Mouse (Mus musculus) right cerebral cortex, postnatal 14 days (tissue): Measurements from ENCODE around the gene H2afy.
A peak's percentile ranks its signal among the peaks of the same experiment; 100 is the strongest.

ENCODE experiments used
- DNase-seq: peaks from one replicate; pipeline ENCODE4 v3.0.0; 2022

Gene H2afy

DNA sequence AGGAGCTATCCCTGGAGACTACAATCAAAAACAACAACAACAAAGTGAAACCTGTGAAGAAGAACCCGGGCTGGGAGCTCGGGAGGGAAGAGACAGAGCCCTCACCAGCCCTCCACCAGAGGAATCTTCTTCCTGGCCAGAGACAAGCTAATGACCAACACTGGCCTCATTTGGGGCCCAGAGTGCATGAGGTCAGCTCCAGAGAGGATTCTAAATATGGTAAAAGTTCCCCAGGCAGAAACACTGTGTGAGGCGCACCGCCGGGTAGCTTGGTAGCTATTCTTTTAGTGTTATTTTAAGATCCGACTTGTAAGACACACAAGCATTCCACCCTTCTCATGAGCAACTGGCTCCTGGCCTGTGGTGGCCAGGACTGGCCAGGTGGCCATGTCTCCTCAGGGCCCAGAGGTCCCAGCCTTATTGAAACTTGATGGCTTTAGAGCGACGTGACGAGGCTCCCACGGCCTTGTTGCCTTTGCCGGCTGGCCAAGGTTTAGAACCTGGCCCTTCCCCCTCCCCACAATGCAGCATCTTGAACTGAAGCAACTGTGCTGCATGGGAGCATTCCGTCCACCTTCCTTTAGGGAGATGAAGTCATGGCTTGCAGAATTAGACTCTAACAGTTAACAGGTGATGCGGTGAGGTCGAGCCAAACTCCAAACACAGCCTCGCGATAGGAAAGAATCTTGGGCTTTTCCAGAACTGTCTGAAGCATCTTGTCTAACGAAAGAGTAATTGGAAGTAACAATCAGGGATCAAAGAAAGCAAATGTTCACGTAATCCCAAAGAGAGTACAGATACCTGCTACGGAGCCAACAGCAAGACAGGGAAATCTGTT, 25.2 kb downstream of the H2afy start:
- no peak for DNase-seq

DNA sequence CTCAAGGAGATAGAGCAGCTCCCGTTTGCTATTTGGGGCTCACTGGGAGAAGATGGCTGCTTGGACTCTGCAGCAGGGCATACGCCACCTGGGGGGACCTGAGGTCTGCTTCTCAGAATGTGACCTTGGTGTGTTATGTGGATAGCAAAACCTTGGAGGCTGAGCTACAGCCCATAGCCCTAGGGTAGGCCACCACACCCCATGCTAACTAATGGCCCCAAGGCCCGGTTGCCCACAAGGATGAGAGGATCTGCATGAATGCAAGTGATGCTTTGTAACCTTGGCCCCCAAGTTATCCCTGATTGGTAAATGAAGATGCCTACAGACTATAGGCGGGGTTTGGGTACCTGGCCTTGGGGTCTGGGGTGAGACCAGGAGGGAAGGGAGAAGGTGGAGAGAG, 26.5 kb downstream of the H2afy start:
- no peak for DNase-seq

DNA sequence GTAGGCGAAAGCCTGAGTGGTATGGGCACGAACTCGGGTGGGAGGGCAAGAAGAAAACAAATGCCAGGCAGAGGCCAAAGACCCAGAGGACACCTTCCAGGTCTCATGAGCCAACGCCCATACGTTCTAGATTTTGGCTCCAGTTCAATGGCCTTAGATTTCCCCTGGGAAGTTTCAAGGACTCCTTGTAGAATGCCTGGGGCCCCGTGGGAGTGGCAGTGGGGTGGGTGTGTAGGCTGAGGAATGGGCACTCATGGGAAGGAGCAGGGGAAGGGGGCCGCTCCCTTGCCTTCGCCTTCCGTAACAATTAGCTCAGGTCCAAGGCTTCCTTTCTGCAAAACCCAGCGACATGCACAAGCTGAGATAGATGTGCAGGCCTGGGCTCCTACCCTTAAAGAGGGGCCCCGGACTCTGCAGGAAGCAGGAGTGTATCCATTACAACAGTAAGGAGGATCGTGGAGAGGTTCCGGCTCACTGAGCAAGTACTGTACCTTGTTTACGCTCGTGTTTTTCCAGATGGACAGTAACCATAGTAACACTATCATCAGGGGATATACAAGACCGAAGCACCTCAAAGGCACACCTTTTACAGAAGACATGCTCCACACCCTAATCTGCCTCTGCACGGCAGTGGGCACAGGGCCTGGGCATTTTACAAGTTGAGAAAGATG, 27.2 kb downstream of the H2afy start:
- no peak for DNase-seq

DNA sequence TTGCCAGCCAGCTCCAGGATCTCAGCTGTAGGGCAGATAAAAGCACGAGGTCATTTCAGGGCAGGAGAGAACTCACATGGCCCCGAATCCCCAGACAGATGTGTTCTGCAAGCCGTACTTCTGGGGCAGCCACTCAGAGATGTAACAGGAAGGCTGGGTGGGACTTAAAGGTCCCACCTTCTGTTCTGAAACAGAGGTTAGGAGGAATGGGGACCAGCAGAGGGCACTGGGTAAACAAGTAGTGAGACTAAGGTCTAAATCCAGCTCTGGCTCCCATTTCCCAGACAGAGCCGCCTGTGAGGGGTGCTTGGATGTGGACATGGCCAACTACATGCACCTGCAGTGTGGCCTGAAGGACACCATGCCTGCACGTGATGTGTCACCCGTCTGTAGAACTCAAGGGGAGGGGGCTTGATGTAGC, 31.2 kb downstream of the H2afy start:
- DNase-seq = no peak

DNA sequence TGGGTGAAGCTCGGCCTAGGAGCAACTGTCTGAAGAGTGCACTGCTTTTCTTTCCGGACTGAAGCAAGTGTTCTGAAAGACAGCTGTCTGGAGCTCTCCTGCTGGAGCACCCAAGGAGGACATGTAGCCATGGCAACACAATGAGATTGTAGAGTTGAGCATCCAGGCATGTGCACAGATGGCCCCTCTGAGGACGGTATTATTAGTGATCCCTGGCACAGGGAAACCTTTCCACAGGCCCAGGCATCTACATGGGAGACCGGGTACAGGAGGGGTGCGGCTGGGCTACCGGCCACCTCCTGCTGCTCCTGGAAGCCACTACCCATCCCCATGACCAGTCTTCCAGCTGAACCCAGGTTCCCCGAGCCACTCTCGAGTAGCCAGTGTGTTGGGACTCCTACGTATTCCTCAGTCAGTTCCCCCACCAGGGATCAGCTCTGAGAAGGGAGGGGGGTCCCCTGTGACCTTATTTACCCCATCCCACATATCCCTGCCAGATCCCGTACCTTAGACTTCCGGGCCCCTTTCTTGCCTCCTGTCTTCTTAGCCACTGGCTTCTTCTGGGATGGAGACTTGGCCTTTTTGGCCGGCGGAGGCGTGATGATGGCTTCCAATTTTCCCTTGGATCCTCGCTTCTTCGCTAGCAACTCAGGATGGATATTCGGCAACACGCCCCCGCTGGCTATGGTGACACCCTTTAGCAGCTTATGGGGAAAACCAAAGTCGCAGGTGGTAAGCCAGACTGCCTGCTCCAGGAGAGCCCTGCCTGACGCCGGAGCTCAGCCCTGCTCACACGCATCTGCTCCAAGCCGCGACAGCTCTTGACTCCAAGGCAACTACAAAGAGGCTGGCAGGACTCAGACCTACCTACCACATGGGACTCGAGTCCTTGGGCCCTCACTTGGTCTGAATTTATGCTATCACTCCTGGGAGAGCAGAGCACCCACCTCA, 32.1 kb downstream of the H2afy start:
- peak; percentile 40 for DNase-seq

DNA sequence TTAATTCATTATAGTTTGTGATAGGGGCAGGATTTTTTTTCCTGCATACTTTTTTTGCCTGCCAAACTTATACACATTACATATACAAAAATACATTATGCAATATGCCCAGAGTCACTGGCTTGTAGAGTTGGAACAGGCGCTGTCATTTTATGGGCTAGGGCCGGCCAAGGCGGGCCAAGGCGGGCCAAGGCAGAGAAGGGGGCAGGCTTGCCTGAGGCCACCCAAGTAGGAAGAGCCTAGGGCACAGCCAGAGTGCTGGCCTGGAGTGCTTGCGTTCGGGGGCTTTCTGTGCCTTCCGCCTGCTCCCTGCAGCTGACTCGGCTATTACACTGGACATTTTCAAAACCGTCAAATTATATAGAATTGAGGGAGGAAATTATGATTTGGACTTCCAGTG, 34.0 kb downstream of the H2afy start:
- no peak for DNase-seq

DNA sequence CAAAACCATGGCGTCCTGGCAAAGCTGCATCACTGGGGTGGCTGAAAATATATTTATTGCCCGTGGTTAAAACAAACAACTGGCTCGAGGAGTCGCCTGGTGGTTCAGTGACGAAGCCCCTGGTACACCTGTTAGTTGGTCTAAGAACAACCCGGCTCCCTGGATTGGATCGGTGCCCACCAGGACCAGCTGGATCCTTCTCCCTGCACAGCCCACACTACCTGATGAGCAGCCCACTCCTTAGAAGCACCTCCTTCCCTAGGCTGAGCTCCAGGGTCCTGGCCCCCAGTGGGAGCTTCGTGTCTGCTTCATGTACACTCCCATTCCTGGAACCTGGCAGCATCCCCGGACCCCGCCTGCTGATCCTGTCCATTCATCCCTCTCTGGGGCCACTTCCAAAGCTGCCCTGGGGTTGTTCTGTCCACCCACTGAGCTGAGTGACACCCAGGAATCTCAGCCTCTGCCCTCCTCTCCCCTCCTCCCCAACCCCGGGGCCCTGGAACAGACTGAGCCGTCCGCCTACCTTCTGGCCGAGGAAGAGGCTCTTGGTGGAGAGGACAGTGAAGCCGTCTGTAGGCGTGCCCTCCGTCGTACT, 40.5 kb downstream of the H2afy start:
- no peak for DNase-seq

DNA sequence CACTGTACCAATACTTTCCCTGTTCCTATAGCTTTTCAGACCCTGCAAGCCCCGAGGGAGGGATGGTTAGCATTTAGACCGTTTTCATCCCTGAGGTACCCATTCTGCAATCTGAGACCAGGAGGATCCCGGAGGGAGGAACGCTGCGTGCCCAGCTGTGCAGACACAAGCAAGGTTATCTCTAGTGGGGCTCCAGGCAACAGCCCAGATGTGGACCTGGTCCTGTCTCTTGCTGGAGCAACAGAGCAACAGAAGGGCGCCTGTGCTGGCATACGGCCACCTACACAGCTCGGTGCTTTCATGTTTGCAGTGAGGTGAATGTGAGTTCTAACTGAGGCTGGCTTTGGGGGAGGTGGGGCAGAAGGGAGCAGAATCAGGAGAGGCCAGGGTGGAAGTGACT, 41.6 kb downstream of the H2afy start:
- no peak for DNase-seq

DNA sequence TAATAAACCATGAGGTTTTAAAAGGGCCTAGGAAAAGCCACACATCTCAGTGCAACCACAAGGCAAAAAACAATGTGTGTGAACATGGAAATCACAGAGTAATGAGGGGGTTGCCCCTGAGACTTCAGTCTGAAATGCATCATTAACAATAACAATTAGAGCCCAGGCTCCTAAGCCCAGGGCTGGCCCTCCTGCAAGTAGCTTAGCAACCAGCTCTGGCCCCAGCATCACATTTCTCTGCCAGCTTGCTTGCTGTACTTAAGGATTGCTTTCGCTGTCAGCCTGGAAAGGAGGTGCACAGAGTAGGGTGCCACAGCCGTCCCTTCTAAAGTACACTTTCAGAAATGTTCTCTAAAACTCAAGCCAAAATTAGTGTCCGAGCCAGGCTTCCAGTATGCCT, 42.5 kb downstream of the H2afy start:
- DNase-seq = no peak

DNA sequence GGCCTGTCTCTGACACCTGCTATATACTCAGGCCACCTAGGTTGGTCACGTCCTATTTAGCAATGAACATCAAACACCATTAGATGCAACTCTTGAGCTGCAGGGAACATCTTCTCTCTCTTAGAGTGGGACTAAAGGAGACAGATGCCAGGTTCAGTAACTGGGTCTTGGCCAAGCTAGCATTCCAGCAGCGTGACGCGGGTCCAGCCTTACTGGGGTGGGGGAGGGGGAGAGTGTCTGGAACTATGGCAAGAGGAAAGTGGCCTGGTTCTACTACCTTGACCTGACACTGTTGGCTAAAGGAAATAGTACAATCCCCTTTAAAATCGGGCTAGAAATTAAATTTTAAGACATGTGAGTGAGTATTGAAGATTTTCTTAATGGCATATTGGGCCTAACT, 43.6 kb downstream of the H2afy start:
- no peak for DNase-seq

DNA sequence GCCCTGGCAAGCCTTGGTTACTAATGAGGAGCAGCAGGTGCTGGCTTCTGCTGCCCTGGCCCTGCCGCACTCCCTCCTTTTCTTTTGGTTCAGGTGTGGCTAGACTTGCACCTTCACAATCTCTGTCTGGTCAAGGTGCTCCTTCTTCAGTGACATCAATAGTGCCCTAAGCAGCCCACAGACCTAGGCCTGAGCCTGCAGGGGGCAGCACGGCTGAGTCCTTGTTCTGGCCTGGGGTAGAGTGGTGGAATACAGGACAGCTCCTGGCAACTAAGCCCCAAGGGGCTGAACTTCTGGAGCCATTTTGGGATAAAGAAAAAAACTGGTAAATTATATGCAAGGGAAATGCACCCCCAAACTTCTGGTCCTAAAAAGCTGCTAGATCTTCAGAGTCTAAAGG, 45.6 kb downstream of the H2afy start:
- DNase-seq = no peak

DNA sequence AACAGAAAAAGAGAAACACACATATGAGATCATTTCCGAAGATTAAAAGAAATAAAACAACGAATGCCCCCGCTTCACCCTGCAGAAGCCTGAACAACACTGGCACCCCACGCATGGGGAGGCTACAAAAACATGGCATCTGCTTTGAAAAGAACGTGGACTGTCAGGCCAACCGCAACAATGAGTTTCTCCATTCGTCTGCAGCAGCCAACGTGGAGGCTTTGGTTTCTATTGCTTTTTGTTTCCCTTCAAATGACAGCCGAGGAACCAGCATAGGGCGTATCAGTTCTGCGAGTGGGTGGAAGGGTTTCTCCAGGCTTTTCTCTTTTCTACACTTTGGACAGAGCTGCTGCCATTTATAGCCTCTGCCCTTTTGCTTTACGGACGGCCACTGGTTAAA, 47.6 kb downstream of the H2afy start:
- DNase-seq = no peak

DNA sequence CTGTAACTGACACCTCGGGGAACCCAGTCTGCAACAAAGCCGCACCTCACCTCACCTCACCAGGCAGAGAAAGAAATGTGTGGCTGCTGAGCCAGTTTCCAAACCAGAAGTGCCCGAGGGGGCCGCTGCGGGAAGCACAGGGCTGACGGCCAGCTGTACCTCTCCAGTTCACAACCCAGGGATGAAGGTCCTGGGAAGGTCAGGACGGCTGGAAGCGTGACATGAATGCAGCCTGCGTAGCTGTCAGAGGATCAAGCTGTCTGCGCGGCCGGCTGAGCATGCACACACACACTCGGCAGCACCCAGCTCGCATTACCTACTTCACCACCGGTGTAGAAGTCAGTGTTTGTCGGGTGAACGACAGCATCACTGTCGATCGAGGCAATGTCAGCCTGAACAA, 48.2 kb downstream of the H2afy start:
- no peak for DNase-seq

DNA sequence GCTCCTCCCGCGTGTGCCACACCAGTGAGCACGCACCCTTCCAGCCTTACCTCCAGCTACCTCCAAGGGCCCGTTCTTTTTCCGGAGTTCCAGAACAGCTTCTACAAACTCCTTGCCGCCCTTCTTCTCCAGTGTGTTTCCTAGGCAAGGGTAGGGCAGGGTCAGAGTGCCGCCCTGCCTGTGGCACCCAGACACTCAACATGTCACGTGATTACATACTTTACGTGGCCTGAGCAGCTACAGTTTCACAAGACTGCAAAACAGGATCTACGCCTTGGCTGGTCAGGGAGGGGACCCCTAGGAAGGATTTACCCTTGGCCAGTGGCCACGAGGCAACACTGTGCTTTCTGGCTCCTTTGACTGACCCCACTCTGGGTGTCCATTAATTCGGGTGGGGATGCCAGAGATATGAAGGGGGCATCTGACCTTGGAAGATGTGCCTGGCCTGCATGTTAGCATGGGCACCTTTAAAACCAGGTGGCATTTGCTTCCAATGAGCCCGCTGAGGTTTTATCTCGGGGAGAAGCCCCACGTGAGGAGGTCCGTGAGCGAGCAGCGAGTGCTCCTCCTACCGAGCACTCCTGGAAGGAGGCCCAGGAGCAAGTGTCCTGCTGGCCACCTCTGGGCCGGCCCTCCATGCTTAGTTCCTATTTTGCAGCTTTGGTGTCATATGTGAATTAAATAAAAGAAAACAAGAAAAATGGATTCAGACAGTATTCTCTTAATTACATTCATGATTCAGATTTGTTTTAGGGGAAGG, 51.8 kb downstream of the H2afy start:
- no peak for DNase-seq

DNA sequence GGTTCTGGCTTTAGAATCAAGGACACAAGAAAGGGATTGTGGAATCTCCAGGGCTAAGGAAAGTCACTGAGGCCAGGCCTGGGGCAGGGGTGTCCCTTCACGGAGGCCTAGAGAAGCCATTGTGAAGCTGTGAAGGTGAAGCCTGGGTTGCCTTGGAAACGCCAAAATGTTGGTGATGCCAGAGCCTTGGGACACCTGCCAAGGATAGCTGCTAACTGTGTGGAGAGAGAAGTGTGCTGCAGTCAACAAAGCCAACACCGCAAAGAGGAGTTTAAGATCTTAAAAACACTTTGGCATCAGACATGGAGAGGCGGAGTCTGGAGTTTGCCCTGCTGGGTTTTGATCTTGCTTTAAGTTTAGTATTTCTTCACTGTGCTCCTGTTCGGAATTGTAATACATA, 54.5 kb downstream of the H2afy start:
- no peak for DNase-seq

DNA sequence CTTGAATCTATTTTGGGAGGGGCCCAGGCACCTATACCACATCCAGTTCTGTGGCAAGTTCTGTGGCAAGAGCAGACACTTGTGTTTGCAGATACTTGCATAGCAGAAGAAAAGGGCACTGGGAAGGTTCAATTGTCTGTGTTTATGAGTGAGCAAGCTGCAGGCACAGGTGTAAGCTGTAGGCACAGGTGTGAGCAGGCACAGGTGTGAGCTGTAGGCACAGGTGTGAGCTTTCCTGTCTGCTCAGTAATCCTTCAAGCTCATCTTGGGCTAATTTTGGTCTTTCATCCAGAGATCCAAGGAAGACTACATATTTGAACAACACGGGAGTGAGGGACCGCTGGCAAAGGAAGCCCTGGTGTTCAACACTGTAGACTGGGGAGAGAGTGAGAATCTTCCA, 56.5 kb downstream of the H2afy start:
- no peak for DNase-seq

DNA sequence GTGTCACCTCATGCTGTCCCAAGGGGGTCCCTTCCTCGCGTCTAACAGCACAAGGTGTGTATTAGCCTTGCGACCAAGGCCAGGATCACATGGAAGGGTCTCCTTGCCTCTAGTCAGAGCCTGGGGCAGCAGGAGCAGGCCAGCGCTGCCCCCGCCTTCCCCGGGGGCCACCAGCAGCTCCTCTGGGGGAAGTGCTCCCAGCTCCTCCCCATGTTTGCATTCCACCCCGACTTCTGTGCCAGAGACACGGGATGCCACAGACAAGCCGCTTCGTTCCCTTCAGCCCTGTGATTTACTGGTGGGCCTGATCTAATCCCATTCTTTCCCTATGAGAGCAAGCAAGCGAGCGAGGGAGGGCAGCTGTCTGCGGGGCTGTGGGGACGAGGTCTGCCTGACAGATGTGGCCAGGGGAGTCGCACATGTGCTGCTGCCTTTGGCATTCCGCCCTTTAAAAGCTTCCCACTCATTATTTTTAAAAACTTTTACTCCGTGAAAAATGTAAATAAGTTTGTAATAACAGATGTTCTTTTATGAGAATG, 57.4 kb downstream of the H2afy start:
- DNase-seq = no peak

DNA sequence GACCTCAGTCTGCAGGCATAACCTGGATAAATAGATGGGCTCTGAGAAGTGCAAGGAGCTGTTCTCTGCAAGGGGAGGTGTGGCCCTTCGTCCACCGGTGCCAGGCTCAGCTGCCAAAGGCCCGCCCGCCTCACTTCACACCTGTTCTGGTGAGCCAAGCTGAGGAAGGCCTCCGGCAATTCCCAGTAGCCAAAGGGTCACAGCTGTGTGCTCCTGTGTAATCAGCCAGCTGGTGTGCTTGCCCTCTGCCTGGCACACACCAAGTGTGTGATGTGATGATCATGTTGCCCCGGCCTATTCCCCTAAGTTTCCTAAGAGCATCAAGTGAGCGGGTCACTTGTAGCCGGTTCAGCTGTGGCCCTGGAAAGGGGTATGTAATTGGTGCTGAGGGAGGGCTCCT, 60.2 kb downstream of the H2afy start:
- no peak for DNase-seq

DNA sequence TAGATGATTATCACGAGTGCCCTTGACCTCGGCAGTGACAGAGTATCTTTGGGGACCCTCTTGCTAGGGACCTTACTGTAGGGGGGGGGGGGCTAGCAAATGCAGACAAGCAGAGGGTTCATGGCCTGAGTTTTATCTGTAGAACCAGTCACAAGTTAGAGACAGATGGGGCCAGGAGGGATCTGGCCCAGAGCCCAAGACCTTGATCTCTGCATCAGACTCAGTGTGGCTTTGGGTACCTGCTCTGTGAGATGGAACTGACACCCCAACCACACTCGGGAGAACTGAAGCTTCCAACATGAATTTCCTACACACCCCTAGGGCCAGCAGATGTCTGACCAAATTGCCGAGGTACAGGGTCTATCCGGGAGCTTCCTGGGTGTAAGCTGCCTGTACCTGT, 63.0 kb downstream of the H2afy start:
- no peak for DNase-seq

DNA sequence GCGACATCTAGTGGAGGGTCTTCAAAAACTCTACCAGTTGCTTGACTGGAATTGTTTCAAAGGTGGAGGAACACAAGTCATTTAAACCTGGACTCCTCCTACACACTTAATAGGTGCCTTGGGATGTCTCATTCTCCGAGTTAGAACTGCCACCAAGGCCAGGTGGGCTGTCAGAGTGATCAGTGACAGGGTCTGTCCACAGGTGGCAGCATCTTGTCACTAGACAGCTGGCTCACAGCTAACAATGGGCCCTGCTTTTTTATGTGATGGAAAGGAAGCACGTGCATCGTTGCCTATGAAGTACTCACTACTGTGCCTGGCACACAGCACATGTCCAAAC, 63.9 kb downstream of the H2afy start:
- DNase-seq = no peak

DNA sequence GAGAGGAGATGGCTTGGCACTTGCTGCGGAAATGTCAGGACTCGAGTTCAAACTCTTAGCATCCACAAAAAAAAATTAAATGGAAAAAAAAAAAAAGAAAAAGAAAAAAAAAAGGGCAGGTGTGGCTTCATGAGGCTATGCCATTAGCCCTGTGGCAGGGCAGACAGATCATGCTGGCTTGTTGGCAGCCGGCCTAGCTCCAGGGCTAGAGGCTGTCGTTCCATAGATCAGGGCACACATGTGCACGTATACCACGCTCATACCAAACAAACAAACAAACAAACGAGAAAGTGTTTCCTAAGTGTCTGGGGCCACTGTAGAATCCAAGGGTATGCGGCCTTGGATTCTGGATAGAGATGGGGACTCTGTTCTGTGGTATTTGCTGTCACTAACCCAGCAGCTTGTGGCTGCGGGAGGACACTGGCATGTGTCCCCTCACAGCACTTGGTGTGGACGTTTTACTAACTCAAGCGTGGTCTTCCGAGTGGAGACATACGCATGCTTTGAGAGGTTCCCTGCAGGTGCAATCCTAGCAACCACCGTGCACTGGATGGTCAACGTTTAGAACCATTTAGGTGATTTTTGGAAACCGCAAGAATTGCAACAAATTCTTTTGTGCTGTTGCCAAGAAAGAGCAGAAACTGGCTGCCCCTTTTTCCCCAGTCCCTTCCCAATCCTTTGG, 64.4 kb downstream of the H2afy start:
- DNase-seq = no peak

DNA sequence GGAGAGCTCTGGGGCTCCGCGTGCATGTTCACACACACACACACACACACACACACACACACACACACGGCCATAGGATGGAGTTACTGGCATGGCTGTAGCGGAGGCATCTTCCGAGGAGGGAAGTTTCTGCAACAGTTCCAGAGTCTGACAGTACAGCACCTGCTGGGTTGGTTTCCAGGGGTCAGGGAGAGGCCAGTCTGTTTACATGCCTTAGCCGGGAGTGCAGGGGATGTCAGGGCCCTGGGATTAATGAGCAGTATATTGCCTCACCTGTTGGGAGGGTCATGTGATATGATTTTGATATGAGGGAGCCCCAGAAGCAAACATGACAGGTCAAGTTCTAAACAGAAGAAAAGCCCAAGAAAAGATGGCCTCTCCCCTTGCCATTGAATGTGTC, 66.5 kb downstream of the H2afy start:
- no peak for DNase-seq
